Mouse (Mus musculus) midbrain, embryonic 14.5 days (tissue): ENCODE data around the gene Tmem170b. TPM values are rescaled to one million over a fixed set of nuclear protein-coding genes. Genes with fewer than 3 reads are reported as not detected.

Source experiments
- ATAC-seq: fragments of 200-750 bp; cut with Nextera tagmentation; 2 replicates; pipeline ENCODE4 v1.8.0; 2017; ENCODE audit warnings: moderate number of reproducible peaks, moderate library complexity; ENCODE audit not compliant: low FRiP score, low TSS enrichment
- DNase-seq: peaks from one replicate; pipeline ENCODE4 v3.0.0-alpha.2; 2015
- H3K27ac ChIP-seq: fragments of 300-500 bp; sonication (generic); replicated peaks from 2 replicates; pipeline ENCODE4 v1.5.1; 2014; ENCODE audit warnings: mild to moderate bottlenecking, low read depth, low read length, moderate library complexity
- H3K27me3 ChIP-seq: fragments of 300-500 bp; sonication (generic); 2 replicates; pipeline ENCODE4 v1.6.1; 2014; ENCODE audit warnings: low read length, control low read depth, mixed read lengths; ENCODE audit not compliant: control insufficient read depth, insufficient read depth
- H3K36me3 ChIP-seq: fragments of 300-500 bp; sonication (generic); 2 replicates; pipeline ENCODE4 v1.6.1; 2014; ENCODE audit warnings: low read length, control low read depth; ENCODE audit not compliant: control insufficient read depth, insufficient read depth
- H3K4me1 ChIP-seq: fragments of 300-500 bp; sonication (generic); 2 replicates; pipeline ENCODE4 v1.6.1; 2014; ENCODE audit warnings: mild to moderate bottlenecking, antibody characterized with exemption, low read length, control low read depth; ENCODE audit not compliant: control insufficient read depth, insufficient read depth
- H3K4me2 ChIP-seq: fragments of 300-500 bp; sonication (generic); 2 replicates; pipeline ENCODE4 v1.6.1; 2014; ENCODE audit warnings: mild to moderate bottlenecking, low read length, moderate library complexity
- H3K4me3 ChIP-seq: fragments of 300-500 bp; sonication (generic); replicated peaks from 2 replicates; pipeline ENCODE4 v1.5.1; 2014; ENCODE audit warnings: low read depth, low read length
- H3K9ac ChIP-seq: fragments of 300-500 bp; sonication (generic); replicated peaks from 2 replicates; pipeline ENCODE4 v1.6.1; 2014; ENCODE audit warnings: mild to moderate bottlenecking, low read length, moderate library complexity
- H3K9me3 ChIP-seq: fragments of 300-500 bp; sonication (generic); 2 replicates; pipeline ENCODE4 v1.6.1; 2016; ENCODE audit warnings: low read length, control low read depth, mixed read lengths; ENCODE audit not compliant: control insufficient read depth
- WGBS: fragments of 180-500 bp; shearing (Covaris S2); extraction: QIAGEN DNeasy Blood & Tissue Kit; methylation state at CpG from one replicate; pipeline ENCODE4 v1.1.7; 2014; 5-methylcytosine and 5-hydroxymethylcytosine counted together
- polyA plus RNA-seq: library from polyadenylated mRNA; unstranded; fragments of >200 nt; fragmentation: Nextera tagmentation; extraction: Ambion mirVana; gene quantifications from 2 replicates; pipeline ENCODE4 v1.2.1, GENCODE M21; 2014

Tmem170b gene
- polyA plus RNA-seq, 1 experiment from 2014 or later = 66.1 TPM

GRCm38 (mm10) chr13:41676836-41677186 lies 71.1 kb downstream of the Tmem170b start:
- Histone ChIP-seq H3K9ac (no peak overlapping the region), H3K4me2 (no peak overlapping the region), H3K4me1 (no peaks in the 10 kb centered on the region), H3K9me3 (no peaks in the 10 kb centered on the region), H3K4me3 (no peak overlapping the region), H3K27ac (no peak overlapping the region), H3K27me3 (no peaks in the 10 kb centered on the region), H3K36me3 (no peaks in the 10 kb centered on the region)
- WGBS = 21% methylated on average over 7 of the region's 7 CpGs
- DNase-seq (no peak), ATAC-seq (no peak)

GRCm38 (mm10) chr13:41680854-41681549 lies 75.3 kb downstream of the Tmem170b start:
- DNase-seq (no peak), ATAC-seq (no peak)
- H3K4me1 ChIP-seq = no peaks in the 10 kb centered on the region
- no peak overlapping the region for H3K4me3 ChIP-seq
- no peak overlapping the region for H3K9ac ChIP-seq
- no peak overlapping the region for H3K27ac ChIP-seq
- no peaks in the 10 kb centered on the region for H3K36me3 ChIP-seq
- 79% methylated on average over 12 of the region's 12 CpGs for WGBS
- no peaks in the 10 kb centered on the region for H3K27me3 ChIP-seq
- no peaks in the 10 kb centered on the region for H3K9me3 ChIP-seq
- no peak overlapping the region for H3K4me2 ChIP-seq

- H3K9ac ChIP-seq = no peak overlapping the region
- H3K4me3 ChIP-seq = no peak overlapping the region
- WGBS = 94% methylated on average over 12 of the region's 12 CpGs
- H3K36me3 ChIP-seq = no peaks in the 10 kb centered on the region
- no peaks in the 10 kb centered on the region for H3K9me3 ChIP-seq
- no peaks in the 10 kb centered on the region for H3K4me1 ChIP-seq
- DNase-seq (no peak), ATAC-seq (no peak)
- no peak overlapping the region for H3K27ac ChIP-seq
- H3K4me2 ChIP-seq = no peak overlapping the region
- no peaks in the 10 kb centered on the region for H3K27me3 ChIP-seq
Observed at GRCm38 (mm10) chr13:41682341-41683119, 76.8 kb downstream of the Tmem170b start.

- Histone ChIP-seq H3K4me2 (no peak overlapping the region), H3K4me3 (no peak overlapping the region), H3K36me3 (no peaks in the 10 kb centered on the region), H3K27ac (no peak overlapping the region), H3K9ac (no peak overlapping the region), H3K4me1 (no peaks in the 10 kb centered on the region), H3K27me3 (no peaks in the 10 kb centered on the region), H3K9me3 (no peaks in the 10 kb centered on the region)
- ATAC-seq (no peak), DNase-seq (no peak)
- 84% methylated on average over 11 of the region's 11 CpGs for WGBS
Observed at GRCm38 (mm10) chr13:41683356-41684012, 77.8 kb downstream of the Tmem170b start.

GRCm38 (mm10) chr13:41685499-41685898 lies 79.8 kb downstream of the Tmem170b start:
- DNase-seq (no peak), ATAC-seq (no peak)
- Histone ChIP-seq H3K4me3 (no peak overlapping the region), H3K27ac (no peak overlapping the region), H3K4me2 (no peak overlapping the region), H3K27me3 (no peaks in the 10 kb centered on the region), H3K9me3 (no peaks in the 10 kb centered on the region), H3K4me1 (no peaks in the 10 kb centered on the region), H3K36me3 (no peaks in the 10 kb centered on the region), H3K9ac (no peak overlapping the region)
- WGBS = 93% methylated on average over 11 of the region's 11 CpGs

- Histone ChIP-seq H3K4me3 (no peak overlapping the region), H3K36me3 (no peaks in the 10 kb centered on the region), H3K4me2 (no peak overlapping the region), H3K4me1 (no peaks in the 10 kb centered on the region), H3K27ac (no peak overlapping the region), H3K27me3 (no peaks in the 10 kb centered on the region), H3K9ac (no peak overlapping the region), H3K9me3 (no peaks in the 10 kb centered on the region)
- DNase-seq = no peak
- WGBS = 87% methylated on average over 6 of the region's 6 CpGs
- ATAC-seq = no peak
Observed at GRCm38 (mm10) chr13:41689055-41689454, 83.3 kb downstream of the Tmem170b start.

GRCm38 (mm10) chr13:41689598-41690045 lies 83.9 kb downstream of the Tmem170b start:
- no peak overlapping the region for H3K9ac ChIP-seq
- no peak overlapping the region for H3K27ac ChIP-seq
- H3K9me3 ChIP-seq = no peaks in the 10 kb centered on the region
- 90% methylated on average over 5 of the region's 5 CpGs for WGBS
- no peak overlapping the region for H3K4me3 ChIP-seq
- no peaks in the 10 kb centered on the region for H3K27me3 ChIP-seq
- H3K36me3 ChIP-seq = no peaks in the 10 kb centered on the region
- H3K4me2 ChIP-seq = no peak overlapping the region
- H3K4me1 ChIP-seq = no peaks in the 10 kb centered on the region
- no peak for DNase-seq
- no peak for ATAC-seq
